Mouse (Mus musculus): ENCODE measurements around the gene Gm49373.

The Gm49373 gene

GRCm38 (mm10) chr9:21028560-21029110 is 44.3 kb downstream of the Gm49373 start:
- ATAC-seq (ENCODE audit: low TSS enrichment), result no peak

GRCm38 (mm10) chr9:21027774-21028290 is 45.1 kb downstream of the Gm49373 start:
- ATAC-seq (ENCODE audit: low TSS enrichment), result no peak

- no peak for ATAC-seq (ENCODE audit: low TSS enrichment)
Measured at GRCm38 (mm10) chr9:21026849-21027248, 46.0 kb downstream of the Gm49373 start.

GRCm38 (mm10) chr9:21025258-21025810 is 47.6 kb downstream of the Gm49373 start:
- ATAC-seq (ENCODE audit: low TSS enrichment), result no peak

- no peak for ATAC-seq (ENCODE audit: low TSS enrichment)
Measured at GRCm38 (mm10) chr9:21022726-21023125, 50.2 kb downstream of the Gm49373 start.

GRCm38 (mm10) chr9:21022288-21022687 is 50.6 kb downstream of the Gm49373 start:
- no peak for ATAC-seq (ENCODE audit: low TSS enrichment)

GRCm38 (mm10) chr9:21021363-21021762 is 51.5 kb downstream of the Gm49373 start:
- ATAC-seq (ENCODE audit: low TSS enrichment), result no peak

GRCm38 (mm10) chr9:21018600-21018999 is 54.3 kb downstream of the Gm49373 start:
- no peak for ATAC-seq (ENCODE audit: low TSS enrichment)

- ATAC-seq (ENCODE audit: low TSS enrichment), result no peak
Measured at GRCm38 (mm10) chr9:21017177-21017575, 55.7 kb downstream of the Gm49373 start.

GRCm38 (mm10) chr9:21016331-21017176 is 56.3 kb downstream of the Gm49373 start:
- no peak for ATAC-seq (ENCODE audit: low TSS enrichment)

GRCm38 (mm10) chr9:21015571-21016130 is 57.2 kb downstream of the Gm49373 start, which contains the start of gene Icam1:
TSS of gene Icam1 (plus strand) at chr9:21015985.
- ATAC-seq (ENCODE audit: low TSS enrichment), result no peak

GRCm38 (mm10) chr9:21014691-21015570 is 58.0 kb downstream of the Gm49373 start:
- 0 out of 2 replicates have a peak, but pooled peaks have one; percentile 25 for ATAC-seq (ENCODE audit: low TSS enrichment)
